Mouse (Mus musculus) skeletal muscle tissue, adult 2 months (tissue): Measurements from ENCODE around the gene Lag3.
"Not testable (repeated sequence)": the region's sequence is repeated elsewhere in the genome, so short reads cannot be mapped to it uniquely, and the experiment has no call there.

Source experiments
- DNase-seq: peaks from one replicate; pipeline ENCODE4 v3.0.0-alpha.2; 2012; ENCODE audit warnings: low read depth, low spot score

The Lag3 gene

DNA sequence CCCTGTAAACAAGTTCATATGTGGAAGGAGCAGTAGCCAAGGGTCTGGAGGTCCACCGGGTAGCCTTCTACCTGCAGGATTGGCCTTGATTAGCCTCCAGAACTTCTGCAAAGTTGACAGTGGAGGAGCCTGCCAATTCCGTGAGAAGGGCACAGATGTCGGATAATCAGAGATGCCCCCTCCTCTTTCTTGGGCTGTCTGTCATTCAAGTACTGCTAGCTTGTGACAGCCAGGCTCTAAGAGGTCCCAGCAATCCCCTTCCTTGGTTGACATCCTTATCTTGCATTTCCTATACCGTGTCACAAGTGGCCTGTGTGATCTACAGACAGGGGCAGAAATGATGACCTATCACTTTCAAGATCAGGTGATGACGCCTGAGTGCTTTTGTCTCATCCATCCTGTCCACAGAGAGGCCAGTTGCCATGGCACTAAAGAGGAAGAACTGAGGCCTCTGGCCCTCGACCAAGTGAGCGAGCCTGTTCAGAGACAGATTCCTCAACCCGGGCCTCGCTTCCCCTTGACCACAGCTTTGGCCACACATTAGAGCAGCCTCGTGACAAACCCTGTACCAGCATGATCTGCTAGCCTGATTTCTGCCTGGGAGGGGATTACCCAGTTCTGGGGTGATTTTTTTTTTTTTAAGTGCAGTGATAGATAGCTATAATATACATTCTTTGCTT lies 10.6 kb downstream of the Lag3 start:
- no peak for DNase-seq

DNA sequence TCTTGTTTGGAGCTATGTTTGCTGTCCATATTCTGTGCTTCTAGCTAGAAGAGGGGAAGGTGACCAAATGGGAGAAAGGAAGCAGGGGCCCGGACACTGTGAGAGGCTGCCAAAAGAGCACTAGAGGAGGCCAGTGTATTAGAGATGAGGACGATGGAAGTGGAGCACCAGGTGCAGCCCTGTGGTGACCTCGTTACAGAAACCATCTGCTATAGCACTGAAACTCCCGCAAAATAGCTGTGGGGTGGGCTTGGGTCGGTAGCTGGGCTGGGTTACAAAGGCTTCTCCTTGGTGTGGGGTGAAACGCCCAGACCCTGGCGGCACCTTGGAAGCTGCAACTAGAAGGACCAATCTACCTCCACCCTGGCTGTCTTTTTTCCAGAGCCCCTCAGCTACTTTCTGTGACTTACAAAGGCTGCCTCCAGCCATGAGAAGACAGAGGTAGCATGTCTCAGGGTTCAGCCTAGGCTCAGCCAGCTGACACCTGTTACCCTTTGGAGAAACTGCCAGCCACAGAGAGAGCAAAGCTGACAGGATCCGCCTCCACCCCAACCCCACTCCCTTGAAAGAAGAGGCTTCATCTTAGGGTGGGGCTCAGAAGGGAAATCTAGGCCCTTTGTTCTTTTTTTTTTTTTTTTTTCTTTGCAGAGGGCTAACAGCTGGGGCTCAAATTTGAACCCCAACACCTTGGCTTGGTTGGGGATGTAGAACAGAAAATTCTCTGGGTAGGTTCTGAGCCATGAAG lies 11.3 kb downstream of the Lag3 start:
- no peak for DNase-seq

DNA sequence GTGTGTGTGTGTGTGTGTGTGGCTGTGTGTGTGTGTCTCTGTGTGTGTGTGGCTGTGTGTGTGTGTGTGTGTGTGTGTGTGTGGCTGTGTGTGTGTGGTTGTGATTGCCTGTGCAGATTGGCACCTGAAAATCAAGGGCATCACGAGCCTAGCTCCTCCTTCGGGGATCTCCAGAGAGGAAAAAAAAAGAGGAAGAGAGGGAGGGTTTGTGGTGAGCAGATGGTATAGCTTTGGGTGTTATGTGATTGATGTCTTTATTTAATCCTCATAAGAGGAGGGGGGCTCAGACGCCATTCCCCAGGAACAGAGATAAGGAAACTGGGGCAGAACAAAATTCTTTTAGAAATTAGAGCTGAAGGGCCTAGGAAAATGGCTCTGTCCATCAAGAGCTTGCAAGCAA lies 13.1 kb downstream of the Lag3 start:
- DNase-seq, result no peak

DNA sequence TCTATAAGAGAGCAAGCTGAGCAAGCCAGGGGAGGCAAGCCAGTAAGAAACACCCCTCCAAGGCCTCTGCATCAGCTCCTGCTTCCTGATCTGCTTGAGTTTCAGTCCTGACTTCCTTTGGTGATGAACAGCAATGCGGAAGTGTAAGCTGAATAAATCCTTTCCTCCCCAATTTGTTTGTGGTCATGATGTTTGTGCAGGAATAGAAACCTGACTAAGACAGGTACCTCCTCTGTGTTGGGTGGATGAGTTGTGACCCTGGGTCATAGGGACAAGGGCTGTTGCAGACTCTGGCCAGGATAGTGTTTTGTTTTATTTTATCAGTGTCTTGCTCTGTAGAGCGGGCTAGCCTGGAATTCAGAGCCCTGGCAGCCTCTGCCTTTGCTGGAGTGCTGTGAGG lies 17.4 kb downstream of the Lag3 start:
- DNase-seq, result not testable (repeated sequence)

DNA sequence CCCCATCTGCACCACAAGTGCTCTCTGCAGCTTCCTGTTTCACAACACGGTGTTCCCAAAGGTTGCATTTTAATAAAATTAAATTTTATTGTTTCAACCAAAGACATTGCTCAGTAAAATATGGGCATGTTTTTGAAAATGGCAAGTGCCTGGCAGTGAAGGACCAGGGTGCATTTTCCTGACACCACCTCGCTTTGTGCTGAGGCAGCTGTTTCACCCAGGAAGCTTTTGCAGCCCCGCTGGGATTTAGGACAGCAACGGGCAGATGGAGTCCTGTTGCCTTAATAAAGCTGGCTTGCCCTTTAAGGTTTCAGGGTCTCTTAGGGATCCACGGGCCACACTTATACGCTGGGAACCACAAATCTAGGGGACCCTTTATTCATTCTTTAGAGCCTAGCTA lies 20.5 kb downstream of the Lag3 start:
- DNase-seq, result no peak

DNA sequence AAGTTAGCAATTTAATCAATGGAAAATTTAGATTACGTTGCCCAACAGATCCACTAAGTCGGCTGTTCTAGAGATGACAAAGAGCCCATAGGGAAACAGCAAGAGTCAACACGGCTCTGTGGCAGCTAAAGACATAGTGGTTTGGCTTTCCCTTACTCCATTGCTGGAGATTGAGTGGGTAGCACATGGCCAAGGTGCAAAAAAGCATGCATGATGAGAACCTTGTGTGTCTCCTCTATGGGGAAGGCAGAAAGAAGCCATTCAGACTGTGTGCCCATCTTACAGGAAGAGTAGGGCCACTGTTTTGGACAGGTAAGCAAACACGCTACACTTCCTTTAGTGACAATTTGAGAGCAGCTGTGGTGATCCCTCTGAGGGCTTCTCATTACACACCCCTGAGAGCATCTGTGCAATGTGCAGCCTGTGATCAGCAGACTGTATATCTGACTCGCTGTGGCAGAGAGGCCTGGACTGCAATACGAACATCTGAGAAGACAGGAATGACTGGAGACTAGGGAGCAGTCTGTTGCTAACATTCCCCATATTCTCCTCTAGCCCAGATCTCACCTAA lies 22.9 kb downstream of the Lag3 start:
- no peak for DNase-seq

DNA sequence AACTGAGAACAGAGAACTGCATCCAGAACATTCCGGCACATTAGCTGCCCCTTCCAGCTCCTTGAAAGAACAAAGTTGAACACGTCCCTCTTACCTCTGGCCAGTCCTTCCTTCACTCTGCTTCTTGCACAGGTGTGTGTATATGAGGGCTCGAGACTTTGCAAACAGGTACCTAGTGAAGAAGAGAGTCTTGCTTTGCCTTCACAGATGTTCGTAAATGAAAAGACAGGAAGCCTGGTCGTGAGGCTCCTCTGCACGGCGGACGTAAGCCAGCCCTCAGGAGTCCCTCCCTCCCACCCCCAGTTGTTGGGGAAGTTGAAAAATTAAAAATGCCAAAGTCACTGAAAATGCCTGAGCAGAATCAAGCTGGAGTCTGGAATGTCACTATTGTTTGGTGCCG lies 23.5 kb downstream of the Lag3 start, which contains the start of gene Cd4:
Gene Cd4 (minus strand): TSS at position 236 of the 400 bp plus-strand sequence.
- no peak for DNase-seq

DNA sequence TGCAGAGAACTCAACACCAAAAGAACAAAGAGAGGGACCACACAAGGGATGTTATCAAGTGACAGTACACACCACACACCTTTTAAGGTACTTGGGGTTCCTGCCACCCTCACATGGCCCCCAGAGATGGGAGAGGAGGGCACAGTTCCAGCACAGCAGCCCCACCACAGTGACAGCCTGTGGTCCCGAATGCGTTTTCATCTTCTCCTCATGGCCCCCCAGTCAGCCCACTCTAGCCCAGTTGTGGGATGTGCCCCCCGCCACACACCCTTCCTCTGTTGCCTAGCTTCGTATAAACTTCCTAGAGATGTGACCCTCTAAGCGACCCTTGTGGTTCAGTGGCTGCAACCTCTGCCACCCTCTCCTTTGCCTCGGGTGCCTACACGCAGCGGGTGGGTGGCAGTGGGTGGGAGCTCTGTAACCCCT lies 25.5 kb downstream of the Lag3 start:
- DNase-seq, result no peak

DNA sequence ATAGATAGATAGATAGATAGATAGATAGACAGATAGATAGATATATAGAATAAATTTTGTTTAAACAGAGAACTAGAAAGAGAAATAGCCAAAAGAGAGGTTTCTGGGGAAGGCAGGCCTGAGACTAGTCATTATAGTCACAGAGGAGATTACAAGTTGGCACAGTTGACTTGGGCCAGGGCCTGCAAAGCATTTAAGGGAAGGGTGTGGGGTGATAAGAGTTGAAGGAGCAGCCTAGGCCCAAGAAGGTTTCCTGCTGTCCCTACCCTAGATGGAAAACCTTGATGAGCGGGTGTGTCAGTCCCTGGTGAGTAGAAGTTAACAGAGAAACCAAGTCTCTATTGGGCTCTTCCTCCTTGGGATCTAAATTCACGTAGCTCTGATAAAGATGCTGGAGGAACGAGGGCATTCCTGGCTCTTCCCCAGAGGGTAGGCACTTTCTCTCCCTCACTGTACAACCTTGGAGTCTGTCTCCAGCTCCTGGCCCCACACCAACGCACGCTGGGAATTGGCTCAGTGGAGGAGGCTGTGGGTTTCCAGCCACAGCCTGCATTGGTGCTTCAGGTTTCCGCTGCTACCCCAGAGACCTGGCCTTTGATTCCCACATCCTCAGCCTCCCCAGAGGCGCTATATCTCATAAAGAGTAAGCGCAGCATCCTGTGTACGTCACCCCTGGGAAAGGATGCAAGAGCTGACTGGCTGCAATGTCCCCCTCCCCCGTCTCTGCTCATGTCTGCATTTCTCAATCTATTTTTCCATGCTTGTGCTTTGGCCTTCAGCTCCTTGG lies 26.6 kb downstream of the Lag3 start:
- no peak for DNase-seq

DNA sequence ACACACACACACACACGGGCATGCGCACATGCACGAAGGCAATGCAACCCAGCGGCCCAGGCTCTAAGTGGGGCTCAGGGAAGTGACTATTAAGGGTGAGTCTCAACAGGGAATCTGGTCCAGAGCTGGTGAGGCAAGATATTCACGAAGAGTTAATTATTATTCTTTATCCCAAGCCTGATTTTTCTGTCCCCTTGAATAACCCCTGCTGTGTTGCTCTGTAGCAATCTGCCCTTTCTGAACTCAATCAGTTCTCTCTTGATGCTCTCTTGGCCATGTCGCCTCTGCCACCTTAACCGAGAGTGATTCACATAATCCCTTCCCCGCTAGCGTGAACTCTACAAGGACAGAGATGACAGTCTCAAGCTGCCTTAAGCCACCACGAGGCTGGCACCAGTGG lies 28.2 kb downstream of the Lag3 start:
- DNase-seq, result no peak

DNA sequence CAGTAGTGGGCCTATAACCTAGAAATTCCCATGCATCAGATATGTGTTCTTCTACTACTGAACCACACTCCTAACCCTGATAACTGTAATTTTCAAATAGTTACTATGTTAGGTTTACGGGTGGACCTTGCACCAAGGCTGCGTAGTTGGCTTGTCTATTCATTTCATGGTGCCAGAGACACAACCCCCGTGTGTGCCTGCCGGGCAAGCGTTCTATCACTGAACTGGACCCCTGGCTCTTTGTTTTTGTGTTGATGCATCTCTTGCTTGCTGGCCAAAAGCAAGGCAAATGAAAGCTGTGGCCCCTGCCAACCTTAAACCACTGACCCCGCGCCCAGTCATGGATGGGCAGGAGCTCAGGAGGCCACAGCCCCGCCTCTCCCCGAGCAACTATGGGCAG lies 29.7 kb downstream of the Lag3 start:
- DNase-seq, result no peak

DNA sequence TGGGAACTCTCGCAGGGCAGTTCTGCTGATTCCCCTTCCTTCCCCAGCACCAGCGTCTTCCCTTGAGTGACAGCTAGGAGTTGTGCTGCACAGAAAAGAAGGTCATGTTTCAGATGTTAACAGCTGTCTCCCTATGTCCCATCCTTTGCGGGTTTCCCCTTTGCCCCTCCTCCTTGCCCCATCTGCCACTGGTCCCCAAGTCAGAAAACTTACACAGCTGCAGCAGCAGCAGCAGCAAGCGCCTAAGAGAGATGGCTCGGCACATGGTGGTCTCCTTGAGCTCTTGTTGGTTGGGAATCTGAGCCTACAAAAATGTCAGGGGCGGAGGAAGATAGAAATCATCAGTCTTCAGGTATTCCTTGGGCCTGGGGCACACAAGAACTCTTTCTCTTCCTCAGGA lies 32.1 kb downstream of the Lag3 start:
- no peak for DNase-seq

DNA sequence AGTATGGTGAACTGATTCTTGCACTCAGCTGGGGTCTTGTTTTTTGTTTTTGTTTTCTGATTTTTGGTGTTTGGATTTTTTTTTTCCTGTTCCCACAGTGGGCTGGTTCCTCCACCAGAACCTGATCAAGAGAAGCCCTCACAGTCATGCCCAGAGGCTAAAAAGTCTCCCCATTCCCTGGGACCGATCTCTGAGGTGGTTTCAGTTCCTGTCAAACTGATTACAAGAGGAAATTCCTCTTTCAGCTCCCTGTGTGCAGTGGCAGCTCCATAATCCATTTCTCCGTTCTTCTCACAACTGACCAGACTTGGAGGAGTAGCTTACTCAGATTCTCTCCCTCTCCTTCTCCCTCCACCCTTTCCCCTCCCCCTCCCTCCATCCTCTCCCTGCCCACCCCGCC lies 37.2 kb downstream of the Lag3 start:
- no peak for DNase-seq

DNA sequence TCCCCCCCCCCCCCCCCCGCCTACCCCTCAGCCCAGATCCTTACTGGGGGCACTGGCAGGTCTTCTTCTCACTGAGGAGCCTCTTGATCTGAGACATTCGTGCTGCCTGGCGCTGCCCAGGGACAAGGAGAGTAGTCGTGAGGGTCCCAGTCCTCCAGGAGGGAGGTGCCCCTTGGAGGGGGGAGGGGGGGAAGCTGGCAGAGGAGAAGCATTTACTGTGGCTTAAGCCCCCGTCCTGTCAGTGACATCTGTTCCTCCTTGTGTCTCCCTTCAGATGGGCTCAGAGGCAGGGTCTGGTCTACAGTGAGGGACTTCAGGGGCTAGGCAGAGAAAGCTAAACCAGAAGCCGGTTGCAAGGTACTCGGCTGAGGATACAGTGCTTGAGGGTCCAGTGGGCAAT lies 44.9 kb downstream of the Lag3 start:
- DNase-seq, result no peak

DNA sequence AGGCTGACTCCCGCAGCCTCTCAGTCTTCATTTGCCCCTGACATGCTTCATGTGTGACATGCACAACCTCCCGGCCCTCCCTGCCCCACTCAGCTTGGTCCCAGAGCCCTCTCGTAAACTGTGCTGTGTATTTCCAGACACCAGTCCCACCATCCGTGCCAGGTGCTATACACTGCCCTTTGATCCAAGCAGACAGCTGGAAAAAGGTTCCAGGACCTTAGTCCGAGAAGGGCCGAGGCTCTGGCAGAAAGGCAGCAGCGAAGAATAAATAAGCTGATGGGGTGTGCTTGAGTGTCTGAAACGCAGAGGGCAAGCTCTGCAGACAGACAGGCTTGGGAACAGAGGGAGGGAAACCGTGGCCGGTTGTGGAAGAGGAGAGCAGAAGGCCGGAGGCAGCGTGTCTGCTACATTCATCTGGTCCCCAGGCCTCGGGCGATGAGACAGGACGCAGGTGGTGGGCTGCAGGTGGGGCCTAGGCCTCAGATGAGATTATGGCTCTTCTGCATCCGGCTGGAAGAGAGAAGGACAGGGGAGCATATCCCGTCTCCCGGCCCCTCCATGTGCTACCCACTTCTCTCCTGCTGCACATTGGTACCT lies 45.6 kb downstream of the Lag3 start:
- DNase-seq, result no peak

DNA sequence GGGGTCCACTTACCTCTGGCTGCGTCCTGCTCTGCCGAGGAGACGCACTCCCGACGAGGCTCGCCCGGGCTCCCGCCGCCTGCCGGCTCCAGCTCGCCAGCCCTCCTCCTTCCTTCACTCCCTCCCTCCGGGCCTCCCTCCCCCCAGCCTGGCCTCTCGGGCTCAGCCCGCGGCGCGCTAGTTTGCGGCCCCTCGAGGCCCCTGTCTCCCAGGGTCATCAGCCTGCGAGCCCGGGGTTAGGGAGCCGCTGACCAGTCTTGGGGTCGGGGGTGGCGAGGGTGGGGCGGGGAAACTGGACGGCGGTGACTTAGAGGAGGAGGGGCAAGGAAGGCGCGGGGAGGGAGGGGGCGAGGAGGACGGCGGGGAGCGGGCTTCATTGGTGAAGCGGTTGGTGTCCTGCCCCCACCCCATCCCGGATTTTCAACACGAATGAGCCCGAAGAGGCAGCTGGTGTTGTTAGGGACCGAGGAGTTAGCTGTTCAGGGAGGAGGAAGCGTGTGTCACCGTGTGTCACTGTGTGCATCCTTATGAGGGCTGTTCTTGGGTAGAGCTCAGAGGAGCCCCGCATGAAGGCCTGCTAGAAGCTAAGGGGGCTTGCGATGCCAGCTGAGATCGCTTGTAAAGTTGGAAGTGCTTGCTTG lies 47.7 kb downstream of the Lag3 start, which contains the start of gene Gpr162:
Gene Gpr162 (minus strand): TSS at position 326 of the 641 bp plus-strand sequence.
- no peak for DNase-seq

DNA sequence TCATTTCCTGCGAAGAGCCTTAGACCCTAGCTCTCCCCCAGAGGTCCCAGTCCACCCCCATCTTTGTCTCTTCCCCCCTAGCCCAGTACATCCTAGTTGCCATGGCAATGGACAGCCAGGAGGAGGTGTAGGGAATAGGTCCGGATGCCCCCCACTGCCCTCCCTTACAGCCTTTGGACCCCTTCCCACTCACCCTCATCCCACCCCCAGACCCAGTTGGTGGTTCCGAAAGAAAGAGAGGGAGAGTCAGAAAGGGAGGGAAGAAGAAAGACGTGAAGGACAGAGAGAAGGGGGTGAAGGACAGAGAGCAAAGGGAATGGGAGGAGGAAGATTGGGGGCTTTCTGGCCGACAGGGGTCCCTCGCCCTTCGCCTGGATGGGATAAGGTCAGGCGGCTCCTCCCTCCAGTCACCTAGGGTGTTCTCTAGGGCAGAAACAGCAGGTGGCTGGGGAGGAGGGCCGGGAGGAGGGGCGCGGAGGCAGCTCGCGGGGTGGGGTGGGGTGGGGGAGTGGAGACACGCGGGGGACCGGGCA lies 48.3 kb downstream of the Lag3 start:
- DNase-seq, result no peak

DNA sequence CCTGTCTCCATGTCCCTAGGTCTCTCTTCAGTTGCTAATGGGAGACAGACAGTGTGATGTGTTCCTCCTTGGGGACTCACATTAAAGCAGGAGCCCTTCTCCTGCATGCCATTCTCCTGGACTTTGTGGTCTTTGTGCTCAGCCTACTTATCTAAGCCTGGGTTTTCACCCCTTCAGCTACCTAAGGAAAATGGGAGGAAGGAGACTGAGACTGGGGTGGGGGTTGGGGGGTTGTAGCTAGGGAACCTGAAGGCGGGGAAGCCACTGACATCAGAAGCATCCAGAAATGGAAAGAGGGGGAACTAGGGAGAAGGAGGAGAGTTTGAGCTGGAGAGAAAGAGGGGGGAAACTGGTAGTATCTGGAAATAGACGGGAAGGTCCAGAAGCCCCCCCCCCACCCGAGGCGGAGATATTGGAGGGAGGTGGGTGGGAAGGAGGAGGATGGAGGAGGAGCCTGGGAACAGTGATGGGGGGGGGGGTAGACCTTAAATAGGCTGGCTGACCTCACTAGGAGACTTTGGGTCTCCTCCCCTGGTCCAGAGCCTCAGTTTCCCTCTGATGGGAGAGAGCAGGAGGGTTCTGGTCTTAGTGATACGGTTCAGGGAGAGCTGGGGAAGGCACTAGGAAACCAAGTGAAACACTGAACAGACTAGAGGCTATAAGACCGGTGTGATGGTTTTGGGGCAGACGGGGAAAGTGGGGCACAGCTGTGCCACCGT lies 48.9 kb downstream of the Lag3 start:
- no peak for DNase-seq

DNA sequence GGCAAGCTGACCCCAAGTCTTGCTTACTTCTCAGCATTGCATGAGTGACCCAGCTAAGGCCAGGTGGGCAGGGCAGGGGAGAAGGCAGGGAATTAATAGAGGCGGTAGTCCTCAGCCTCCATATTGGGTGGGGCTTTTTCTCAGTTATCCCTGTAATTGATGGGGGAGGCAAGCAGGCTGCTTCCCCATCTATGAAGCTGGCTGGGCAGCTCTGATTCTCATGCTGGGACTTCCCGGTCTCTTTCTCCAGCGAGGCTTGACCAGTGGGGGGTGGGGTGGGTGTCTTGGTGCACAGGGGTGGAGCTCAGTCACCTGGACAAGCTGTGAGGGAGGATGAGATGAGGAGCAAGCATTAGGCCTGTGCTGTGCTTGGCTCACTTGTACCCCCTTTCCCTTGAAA lies 49.7 kb downstream of the Lag3 start:
- no peak for DNase-seq

DNA sequence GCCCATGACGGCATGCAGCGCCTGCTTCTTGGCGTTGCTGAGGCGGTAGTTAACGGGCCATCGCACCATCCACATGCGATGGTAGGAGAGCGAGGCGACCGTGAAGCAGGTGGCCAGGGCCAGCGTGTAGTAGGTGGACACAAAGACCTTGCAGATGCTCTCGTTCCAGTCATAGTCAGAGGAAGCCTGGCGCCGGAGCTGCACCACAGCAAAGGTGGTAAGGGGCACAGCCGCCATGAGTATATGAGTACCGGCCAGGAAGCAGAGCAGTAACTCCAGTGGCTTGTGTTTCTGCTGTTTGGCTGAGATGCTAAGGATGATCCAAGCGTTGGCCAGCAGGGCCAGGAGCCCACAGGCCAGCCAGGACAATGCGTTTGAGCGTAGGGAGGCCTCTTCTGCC lies 50.2 kb downstream of the Lag3 start:
- no peak for DNase-seq
